Mouse (Mus musculus) embryonic facial prominence, embryonic 14.5 days (tissue): ENCODE results near the gene Ifih1. TPM values are rescaled to one million over a fixed set of nuclear protein-coding genes. Genes with fewer than 3 reads are reported as not detected.

Experiments used
- ATAC-seq: fragments of 200-750 bp; cut with Nextera tagmentation; 2 replicates; pipeline ENCODE4 v1.8.0; 2017; ENCODE audit warnings: low read depth, moderate number of reproducible peaks, moderate TSS enrichment
- DNase-seq: peaks from one replicate; pipeline ENCODE4 v3.0.0-alpha.2; 2015; ENCODE audit warnings: low spot score
- H3K27ac ChIP-seq: fragments of 300-500 bp; sonication (generic); replicated peaks from 2 replicates; pipeline ENCODE4 v1.5.1; 2014; ENCODE audit warnings: low read depth, mild to moderate bottlenecking, low read length, moderate library complexity
- H3K27me3 ChIP-seq: fragments of 300-500 bp; sonication (generic); replicated peaks from 2 replicates; pipeline ENCODE4 v1.6.1; 2014; ENCODE audit warnings: low read length; ENCODE audit not compliant: control insufficient read depth, insufficient read depth
- H3K36me3 ChIP-seq: fragments of 300-500 bp; sonication (generic); 2 replicates; pipeline ENCODE4 v1.6.1; 2014; ENCODE audit warnings: low read length, mixed read lengths; ENCODE audit not compliant: control insufficient read depth, insufficient read depth
- H3K4me1 ChIP-seq: fragments of 300-500 bp; sonication (generic); 2 replicates; pipeline ENCODE4 v1.6.1; 2014; ENCODE audit warnings: antibody characterized with exemption, low read length; ENCODE audit not compliant: control insufficient read depth, insufficient read depth
- H3K4me2 ChIP-seq: fragments of 300-500 bp; sonication (generic); 2 replicates; pipeline ENCODE4 v1.6.1; 2014; ENCODE audit warnings: low read depth, mild to moderate bottlenecking, low read length, moderate library complexity, mixed read lengths
- H3K4me3 ChIP-seq: fragments of 300-500 bp; sonication (generic); 2 replicates; pipeline ENCODE4 v1.5.1; 2014; ENCODE audit warnings: low read depth, mild to moderate bottlenecking, low read length
- H3K9ac ChIP-seq: fragments of 300-500 bp; sonication (generic); 2 replicates; pipeline ENCODE4 v1.6.1; 2014; ENCODE audit warnings: low read depth, mild to moderate bottlenecking, low read length, moderate library complexity, mixed read lengths
- H3K9me3 ChIP-seq: fragments of 300-500 bp; sonication (generic); 2 replicates; pipeline ENCODE4 v1.6.1; 2016; ENCODE audit warnings: low read length; ENCODE audit not compliant: control insufficient read depth
- WGBS: fragments of 180-500 bp; shearing (Covaris S2); extraction: QIAGEN DNeasy Blood & Tissue Kit; methylation state at CpG from one replicate; pipeline ENCODE4 v1.1.7; 2014; 5-methylcytosine and 5-hydroxymethylcytosine counted together
- polyA plus RNA-seq: library from polyadenylated mRNA; unstranded; fragments of >200 nt; fragmentation: Nextera tagmentation; extraction: Ambion mirVana; gene quantifications from 2 replicates; pipeline ENCODE4 v1.2.1, GENCODE M21; 2014

Gene Ifih1
- polyA plus RNA-seq, 1 experiment from 2014 or later = 2.9 TPM

GRCm38 (mm10) chr2:62557417-62557816 is 88.6 kb downstream of the Ifih1 start:
- Histone ChIP-seq H3K36me3 (no peaks in the 10 kb centered on the region), H3K27me3 (no peaks in the 10 kb centered on the region), H3K9ac (no peak overlapping the region), H3K27ac (no peak overlapping the region), H3K4me3 (no peak overlapping the region), H3K4me2 (no peak overlapping the region), H3K4me1 (no peaks in the 10 kb centered on the region), H3K9me3 (no peaks in the 10 kb centered on the region)
- 81% methylated on average over 2 of the region's 2 CpGs for WGBS
- no peak for DNase-seq
- ATAC-seq = no peak

- WGBS = 89% methylated on average over 9 of the region's 9 CpGs
- H3K27me3 ChIP-seq = no peaks in the 10 kb centered on the region
- no peak overlapping the region for H3K4me2 ChIP-seq
- H3K9ac ChIP-seq = no peak overlapping the region
- no peak overlapping the region for H3K4me3 ChIP-seq
- no peaks in the 10 kb centered on the region for H3K9me3 ChIP-seq
- H3K36me3 ChIP-seq = no peaks in the 10 kb centered on the region
- ATAC-seq = no peak
- no peak overlapping the region for H3K27ac ChIP-seq
- DNase-seq = no peak
- no peaks in the 10 kb centered on the region for H3K4me1 ChIP-seq
Measured at GRCm38 (mm10) chr2:62556349-62556748, 89.7 kb downstream of the Ifih1 start.

- DNase-seq = no peak
- H3K36me3 ChIP-seq = no peaks in the 10 kb centered on the region
- WGBS = 85% methylated on average over 3 of the region's 3 CpGs
- no peak for ATAC-seq
- H3K9me3 ChIP-seq = no peaks in the 10 kb centered on the region
- H3K27ac ChIP-seq = 0 out of 2 replicates have a peak overlapping the region, but pooled peaks have one; percentile 15
- H3K27me3 ChIP-seq = no peaks in the 10 kb centered on the region
- H3K4me1 ChIP-seq = no peaks in the 10 kb centered on the region
- H3K4me2 ChIP-seq = no peak overlapping the region
- no peak overlapping the region for H3K4me3 ChIP-seq
- no peak overlapping the region for H3K9ac ChIP-seq
Measured at GRCm38 (mm10) chr2:62549659-62550058, 96.4 kb downstream of the Ifih1 start.

- DNase-seq (peak; percentile 71), ATAC-seq (0 out of 2 replicates have a peak, but pooled peaks have one; percentile 37)
- H3K9ac ChIP-seq = no peak overlapping the region
- WGBS = 44% methylated on average over 4 of the region's 4 CpGs
- no peak overlapping the region for H3K4me3 ChIP-seq
- H3K4me1 ChIP-seq = no peaks in the 10 kb centered on the region
- H3K4me2 ChIP-seq = no peak overlapping the region
- no peak overlapping the region for H3K27ac ChIP-seq
- H3K27me3 ChIP-seq = no peaks in the 10 kb centered on the region
- no peaks in the 10 kb centered on the region for H3K9me3 ChIP-seq
- H3K36me3 ChIP-seq = no peaks in the 10 kb centered on the region
Measured at GRCm38 (mm10) chr2:62549131-62549530, 96.9 kb downstream of the Ifih1 start.

GRCm38 (mm10) chr2:62548104-62548503 is 98.0 kb downstream of the Ifih1 start:
- no peaks in the 10 kb centered on the region for H3K9me3 ChIP-seq
- H3K9ac ChIP-seq = no peak overlapping the region
- ATAC-seq (no peak), DNase-seq (no peak)
- H3K27ac ChIP-seq = no peak overlapping the region
- no peak overlapping the region for H3K4me3 ChIP-seq
- no peaks in the 10 kb centered on the region for H3K36me3 ChIP-seq
- H3K4me2 ChIP-seq = no peak overlapping the region
- no peaks in the 10 kb centered on the region for H3K4me1 ChIP-seq
- 87% methylated on average over 5 of the region's 5 CpGs for WGBS
- no peaks in the 10 kb centered on the region for H3K27me3 ChIP-seq

Other genes starting within 250 kb of the Ifih1 start
- gene Dpp4, start 234.0 kb downstream of the Ifih1 start, polyA plus RNA-seq = 9.0 and 9.7 TPM in 2 replicates
- gene Gcg, start 162.6 kb downstream of the Ifih1 start, polyA plus RNA-seq = 0.15 TPM in 1 of 2 replicates, not detected in the other
- gene Fap, start 72.2 kb downstream of the Ifih1 start, polyA plus RNA-seq = 38.2 and 38.5 TPM in 2 replicates
- gene Gca, start 18.0 kb upstream of the Ifih1 start, polyA plus RNA-seq = 2.1 and 3.2 TPM in 2 replicates